Mouse (Mus musculus) midbrain, embryonic 10.5 days (tissue): ENCODE measurements around the gene Rnft2. TPM values are rescaled to one million over a fixed set of nuclear protein-coding genes. Genes with fewer than 3 reads are reported as not detected.

Experiments used
- DNase-seq: peaks from one replicate; pipeline ENCODE4 v3.0.0-alpha.2; 2017; ENCODE audit warnings: low spot score
- H3K27ac ChIP-seq: fragments of 300-500 bp; sonication (generic); replicated peaks from 2 replicates; pipeline ENCODE4 v1.5.1; 2016; ENCODE audit warnings: mild to moderate bottlenecking
- H3K27me3 ChIP-seq: fragments of 300-500 bp; sonication (generic); 2 replicates; pipeline ENCODE4 v1.6.1; 2016; ENCODE audit warnings: low read depth, mild to moderate bottlenecking; ENCODE audit not compliant: poor library complexity, severe bottlenecking
- H3K36me3 ChIP-seq: fragments of 300-500 bp; sonication (generic); 2 replicates; pipeline ENCODE4 v1.6.1; 2016; ENCODE audit warnings: mild to moderate bottlenecking, moderate library complexity
- H3K4me1 ChIP-seq: fragments of 300-500 bp; sonication (generic); 2 replicates; pipeline ENCODE4 v1.6.1; 2016
- H3K4me3 ChIP-seq: fragments of 300-500 bp; sonication (generic); 2 replicates; pipeline ENCODE4 v1.5.1; 2016; ENCODE audit warnings: mild to moderate bottlenecking, moderate library complexity
- H3K9me3 ChIP-seq: fragments of 300-500 bp; sonication (generic); replicated peaks from 2 replicates; pipeline ENCODE4 v1.6.1; 2016; ENCODE audit warnings: mild to moderate bottlenecking
- WGBS: fragments of 180-500 bp; shearing (Covaris S2); methylation state at CpG from one replicate; pipeline ENCODE4 v1.1.7; 2016; 5-methylcytosine and 5-hydroxymethylcytosine counted together
- polyA plus RNA-seq: library from polyadenylated mRNA; unstranded; fragments of >200 nt; fragmentation: Nextera tagmentation; extraction: Ambion mirVana; gene quantifications from 2 replicates; pipeline ENCODE4 v1.2.1, GENCODE M21; 2016

The Rnft2 gene
- polyA plus RNA-seq, 1 experiment from 2014 or later, result 5.0 TPM

- Histone ChIP-seq H3K36me3 (peaks cover 57% of the 10 kb centered on the region), H3K27ac (no peak overlapping the region), H3K27me3 (no peaks in the 10 kb centered on the region), H3K4me3 (no peak overlapping the region), H3K9me3 (no peaks in the 10 kb centered on the region), H3K4me1 (peaks cover 3% of the 10 kb centered on the region; the same call in 1 of the 2 replicates)
- 83% methylated on average over 12 of the region's 12 CpGs for WGBS
- no peak for DNase-seq
Observed at GRCm38 (mm10) chr5:118143211-118144026, 101.5 kb downstream of the Rnft2 start.

GRCm38 (mm10) chr5:118142471-118142870 lies 102.4 kb downstream of the Rnft2 start:
- no peak overlapping the region for H3K27ac ChIP-seq
- no peaks in the 10 kb centered on the region for H3K9me3 ChIP-seq
- no peak for DNase-seq
- WGBS, result 93% methylated on average over 8 of the region's 8 CpGs
- no peaks in the 10 kb centered on the region for H3K27me3 ChIP-seq
- H3K36me3 ChIP-seq, result peaks cover 65% of the 10 kb centered on the region
- no peak overlapping the region for H3K4me3 ChIP-seq
- peaks cover under 1% of the 10 kb centered on the region; the same call in 1 of the 2 replicates for H3K4me1 ChIP-seq

Other genes starting within 250 kb of the Rnft2 start
- 0.82 and 0.90 TPM in 2 replicates for gene Tesc, start 217.4 kb downstream of the Rnft2 start, polyA plus RNA-seq
- 31.7 and 32.2 TPM in 2 replicates for gene Fbxw8, start 89.7 kb downstream of the Rnft2 start, polyA plus RNA-seq
- gene Hrk, start 80.5 kb downstream of the Rnft2 start, polyA plus RNA-seq, result 0.06 and 0.10 TPM in 2 replicates
- gene 2410131K14Rik, start 111 bp upstream of the Rnft2 start, polyA plus RNA-seq, result 11.3 and 11.7 TPM in 2 replicates